Mouse (Mus musculus) megakaryocyte, embryonic 14.5 days (primary cell): ENCODE results near the gene Gm49337.

Source experiments
- FLI1 ChIP-seq: IDR thresholded peaks from 2 replicates; pipeline ENCODE4 v1.6.1; 2012; ENCODE audit warnings: low read length, inconsistent platforms, mixed read lengths
- GATA1 ChIP-seq: IDR thresholded peaks from 3 replicates; pipeline ENCODE4 v1.6.1; 2012; ENCODE audit warnings: mixed read lengths, low read length, inconsistent platforms, borderline replicate concordance

DNA sequence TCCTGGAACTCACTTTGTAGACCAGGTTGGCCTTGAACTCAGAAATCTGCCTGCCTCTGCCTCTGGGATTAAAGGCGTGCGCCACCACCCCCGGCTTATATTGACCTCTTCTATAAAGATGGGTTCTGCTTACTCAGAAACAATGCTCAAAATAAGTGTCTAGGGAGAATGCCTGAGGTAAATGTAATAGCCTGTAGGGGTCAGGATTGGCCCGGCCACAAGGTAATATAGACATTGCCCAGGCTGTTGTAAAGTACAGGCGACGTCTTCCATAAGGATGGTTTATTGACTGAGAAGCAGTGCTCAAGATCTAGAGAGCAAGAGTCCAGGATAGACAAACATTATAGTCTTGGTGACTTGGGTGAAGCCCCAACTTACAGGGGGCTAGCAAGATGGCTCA, 95.0 kb downstream of the Gm49337 start:
- TF ChIP-seq GATA1 (no peak), FLI1 (no peak)
